Mouse (Mus musculus) gastrocnemius, postnatal 14 days (tissue): ENCODE results near the gene Adamts6. TPM values are rescaled to one million over a fixed set of nuclear protein-coding genes. Genes with fewer than 3 reads are reported as not detected.

Experiments
- DNase-seq: peaks from one replicate; pipeline ENCODE4 v3.0.0; 2021; ENCODE audit warnings: mixed read lengths
- intact Hi-C: fragments of 180-260 bp; cut with DNase I; formaldehyde crosslinking; loops from one replicate; pipeline ENCODE4 v1.15.1; 2025; ENCODE audit warnings: low total_unique reads
- long read RNA-seq, 2 experiments: library from polyadenylated mRNA; stranded (forward); transcript quantifications; one replicate each; pipeline ENCODE4 v2.0.0; 2021
- total RNA-seq, 2 experiments: library from RNA; stranded (reverse); gene quantifications; 2 replicates each; pipeline ENCODE4 v1.2.3; 2021

The Adamts6 gene
- total RNA-seq = under 1 TPM; 0.64 to 0.75 TPM
- long read RNA-seq, experiment 1, partial matches to known transcripts = 0 of 1 reads
- long read RNA-seq, experiment 1, other reads (novel, unspliced or antisense) = 1 of 1 reads
- long read RNA-seq, experiment 2 = 0 reads

DNA sequence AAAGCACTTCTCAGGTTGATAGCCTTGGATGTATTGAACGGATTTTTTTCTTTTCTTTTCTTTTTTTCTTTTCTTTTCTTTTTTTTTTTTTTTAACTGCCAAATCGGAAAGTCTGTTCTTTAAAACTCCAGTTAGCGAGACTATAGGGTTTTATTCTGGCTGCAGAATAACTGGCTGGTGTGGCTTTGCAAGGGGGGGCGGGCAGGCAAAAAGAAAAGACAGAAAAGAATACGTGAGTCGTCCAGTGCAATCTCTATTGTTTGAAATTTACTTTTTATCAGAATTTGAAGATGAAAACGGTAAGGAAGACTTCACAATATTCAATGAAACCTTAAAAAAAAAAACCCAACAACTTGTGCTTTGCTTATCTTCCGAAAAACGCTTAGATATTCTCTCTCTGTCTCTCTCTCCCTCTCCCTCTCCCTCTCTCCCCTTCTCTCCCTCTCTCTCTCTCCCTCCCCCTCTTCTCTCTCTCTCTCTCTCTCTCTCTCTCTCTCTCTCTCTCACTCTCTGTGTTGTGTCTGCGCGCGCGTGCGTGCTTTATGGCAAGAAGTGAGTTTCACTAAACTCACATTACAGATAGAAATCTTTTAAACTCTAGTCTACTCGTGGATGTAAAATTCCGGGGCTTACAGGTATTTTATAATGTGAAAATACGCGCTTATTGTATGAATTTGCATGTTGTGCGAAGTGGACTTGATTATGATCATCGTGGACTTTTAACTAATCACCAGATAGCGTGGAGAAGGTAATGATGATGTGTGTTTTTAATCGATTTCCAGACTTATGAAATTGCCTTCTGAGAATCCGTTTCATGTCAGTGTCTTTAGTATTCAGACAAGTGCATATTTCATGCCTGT is at the start of gene Adamts6:
Gene Adamts6 (plus strand): TSS at position 470 of the 860 bp plus-strand sequence.
- no peak for DNase-seq
- intact Hi-C loops = loop anchor here (5.0 to 10.0 kb wide), 2 partner anchors 395 to 657 kb away; no protein-coding TSS in a partner anchor

DNA sequence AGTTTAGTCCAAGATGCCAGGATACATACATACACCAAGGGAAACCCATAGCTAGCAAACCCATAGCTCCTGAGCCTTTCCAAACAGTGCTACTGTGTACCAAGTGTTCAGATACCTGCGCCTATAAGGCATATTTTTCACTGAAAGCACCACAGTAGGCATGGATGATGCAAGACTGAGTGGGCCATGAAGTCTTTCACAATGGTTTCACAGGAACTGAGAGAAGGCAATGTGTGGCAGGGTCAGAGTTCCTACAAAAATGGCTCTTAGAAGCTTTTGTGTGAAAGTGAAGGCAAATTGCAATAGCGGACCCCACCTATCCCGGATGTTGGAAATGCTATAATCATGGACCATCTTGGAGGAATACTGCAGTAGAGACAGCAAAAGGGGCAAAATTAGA is 28.6 kb upstream of the Adamts6 start:
- DNase-seq = no peak
- intact Hi-C loops = no loop called here

DNA sequence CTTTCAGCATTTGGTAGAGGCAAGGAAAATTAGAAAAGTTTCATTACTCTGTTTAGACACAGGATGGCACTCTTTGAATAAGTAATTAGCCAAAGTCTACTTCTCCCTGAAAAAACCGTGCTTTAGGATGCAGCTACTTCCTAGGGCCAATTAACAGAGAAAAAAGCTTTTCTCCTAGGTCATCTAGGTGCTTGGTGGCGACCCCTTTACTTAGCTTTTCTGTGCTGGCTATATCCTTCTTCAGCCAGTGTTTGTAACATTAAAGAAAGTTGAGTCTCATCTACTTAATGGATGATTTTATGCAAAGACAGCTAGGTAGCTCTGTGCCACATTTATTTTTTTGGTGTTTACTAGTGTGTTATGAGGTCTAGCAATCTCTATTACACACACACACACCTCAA is 2.6 kb upstream of the Adamts6 start:
- intact Hi-C loops = loop anchor here (5.0 to 10.0 kb wide), 2 partner anchors 397 to 660 kb away; no protein-coding TSS in a partner anchor
- DNase-seq = no peak

DNA sequence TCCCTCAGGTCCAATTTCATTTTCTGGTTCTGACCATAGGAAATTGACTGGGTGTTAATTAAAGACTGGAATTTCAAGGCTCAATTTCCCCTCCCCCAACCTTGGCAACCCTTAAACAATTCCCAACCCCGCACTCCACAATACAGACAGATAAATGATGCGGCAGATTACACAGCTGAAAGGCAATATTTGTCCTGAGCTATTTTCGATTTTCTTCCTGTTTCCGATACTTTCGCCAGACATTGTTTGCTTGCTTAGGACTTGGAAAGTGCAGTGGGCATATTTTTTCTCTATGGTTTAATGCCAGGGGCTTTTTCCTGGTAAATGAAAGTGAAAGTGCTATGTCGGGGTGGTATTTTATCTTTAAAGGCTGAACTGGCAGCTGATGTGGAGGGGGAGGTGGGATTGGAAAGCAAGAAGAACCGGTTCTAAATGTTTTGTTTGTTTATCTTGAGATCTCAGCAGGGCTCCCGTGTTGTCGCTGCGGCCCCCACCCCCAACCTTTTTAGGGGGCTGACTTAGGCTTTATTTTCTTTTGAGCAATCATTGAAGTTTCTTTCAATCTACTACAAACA is 1.8 kb upstream of the Adamts6 start:
- intact Hi-C loops = loop anchor here (5.0 to 10.0 kb wide), 2 partner anchors 396 to 659 kb away; no protein-coding TSS in a partner anchor
- no peak for DNase-seq

DNA sequence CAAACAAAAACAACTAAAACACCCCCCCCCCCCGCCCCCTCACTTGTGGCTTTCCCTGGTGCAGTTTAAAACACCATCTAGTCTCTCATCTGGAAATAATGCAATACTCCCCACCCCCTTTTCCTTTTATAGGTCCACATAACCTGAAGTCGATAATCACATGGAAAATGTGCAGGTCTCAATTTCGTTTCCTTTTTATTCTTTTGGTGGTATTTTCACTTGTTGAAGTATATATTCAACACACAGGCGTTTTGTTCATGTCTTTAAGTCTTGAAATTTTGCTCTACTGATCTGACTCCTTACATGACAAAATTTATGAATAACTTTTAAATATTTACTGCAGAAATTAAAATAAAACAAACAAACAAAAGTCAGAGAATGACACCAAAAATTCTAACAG is 1.3 kb upstream of the Adamts6 start:
- intact Hi-C loops = loop anchor here (5.0 to 10.0 kb wide), 2 partner anchors 396 to 658 kb away; no protein-coding TSS in a partner anchor
- DNase-seq = no peak

DNA sequence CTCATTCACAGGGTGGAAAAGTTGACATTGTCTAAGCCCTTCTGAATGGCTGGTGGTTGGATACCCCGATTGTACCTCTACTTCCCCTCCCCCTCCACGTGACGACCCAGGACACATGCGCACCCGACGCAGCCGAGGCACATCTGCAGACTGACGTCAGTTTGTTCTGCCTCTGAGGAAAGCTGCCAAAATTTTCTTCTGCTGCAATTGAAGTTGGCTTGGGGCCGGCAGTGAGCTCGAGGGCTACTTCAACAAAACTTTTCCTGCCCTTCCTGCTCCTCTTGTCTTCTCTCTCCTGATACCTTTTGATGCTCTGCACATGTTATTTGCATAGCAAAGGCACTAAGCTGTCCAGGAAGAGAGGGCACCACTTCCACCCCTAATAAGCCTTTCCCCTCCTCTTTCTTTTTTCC is 732 bp upstream of the Adamts6 start:
- intact Hi-C loops = loop anchor here (5.0 to 10.0 kb wide), 2 partner anchors 395 to 658 kb away; no protein-coding TSS in a partner anchor
- peak; percentile 89 for DNase-seq

DNA sequence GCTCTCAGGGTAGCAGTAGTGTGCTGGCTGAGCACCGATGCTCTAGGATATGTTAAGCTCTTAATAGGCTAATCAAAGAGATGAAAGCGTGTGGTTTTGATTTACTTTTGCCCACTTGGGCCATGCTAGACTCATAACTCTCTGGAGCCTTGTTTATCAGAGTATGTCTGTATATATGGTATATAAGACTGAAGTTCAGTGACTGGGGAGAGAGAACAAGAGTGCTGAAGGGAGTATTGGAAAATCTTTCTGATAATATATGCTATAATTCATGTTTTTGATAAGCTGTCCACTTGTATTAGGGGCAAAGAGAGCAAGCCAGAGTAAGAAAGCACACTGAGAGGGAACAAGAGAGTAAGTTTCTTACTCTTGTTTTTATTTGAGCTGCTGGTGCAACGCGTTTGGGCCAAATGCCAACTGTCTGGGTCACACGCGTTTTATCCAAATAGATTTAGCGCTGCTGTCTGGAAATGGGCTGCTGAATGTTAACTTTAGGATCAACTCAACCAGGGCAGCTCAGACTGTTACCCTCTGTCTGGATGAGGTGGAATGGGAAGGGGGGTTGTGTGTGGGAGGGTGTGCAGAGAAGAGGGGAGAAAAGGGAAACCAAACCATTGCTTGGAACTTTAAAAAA is 708 bp downstream of the Adamts6 start:
- DNase-seq = peak; percentile 66
- intact Hi-C loops = loop anchor here (5.0 to 10.0 kb wide), 2 partner anchors 394 to 656 kb away; no protein-coding TSS in a partner anchor

DNA sequence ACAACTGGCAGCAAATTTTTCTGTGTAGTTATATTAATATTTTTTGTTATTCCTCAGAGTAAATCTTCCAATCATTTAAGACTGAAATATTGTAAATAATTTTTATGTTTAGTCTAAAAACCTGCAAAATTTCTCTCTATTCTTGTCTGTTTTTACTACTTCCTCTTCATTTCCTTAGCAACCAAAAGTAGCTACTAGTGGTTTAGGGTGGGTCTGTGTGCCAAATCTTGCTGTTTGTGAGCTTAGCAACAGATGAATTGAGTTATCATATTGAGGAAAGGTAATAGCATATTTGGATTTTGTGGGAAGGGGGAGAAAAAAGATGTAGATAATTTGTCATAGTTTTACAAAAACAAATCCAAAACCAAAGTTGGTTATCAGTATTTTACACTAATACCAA is 1.5 kb downstream of the Adamts6 start:
- DNase-seq = no peak
- intact Hi-C loops = loop anchor here (5.0 to 10.0 kb wide), 2 partner anchors 393 to 656 kb away; no protein-coding TSS in a partner anchor

DNA sequence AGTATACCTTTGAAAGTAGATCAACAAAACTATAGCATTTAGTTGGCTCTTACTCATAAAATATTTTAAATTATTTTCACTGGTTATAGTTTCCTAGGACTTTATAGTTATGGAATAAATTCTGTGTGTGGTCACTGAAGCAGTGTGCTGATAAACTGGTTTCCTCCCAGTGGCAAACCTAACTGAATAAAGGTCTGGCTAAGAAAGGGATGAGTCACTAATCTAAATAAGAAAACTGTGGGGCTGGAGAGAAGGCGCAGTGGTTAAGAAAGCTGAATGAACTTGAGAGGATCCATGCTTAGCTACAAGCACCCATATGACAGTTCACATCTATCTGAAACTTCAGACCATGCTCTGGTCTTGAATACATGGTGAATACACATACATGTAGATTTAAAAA is 7.8 kb downstream of the Adamts6 start:
- DNase-seq = no peak
- intact Hi-C loops = no loop called here

DNA sequence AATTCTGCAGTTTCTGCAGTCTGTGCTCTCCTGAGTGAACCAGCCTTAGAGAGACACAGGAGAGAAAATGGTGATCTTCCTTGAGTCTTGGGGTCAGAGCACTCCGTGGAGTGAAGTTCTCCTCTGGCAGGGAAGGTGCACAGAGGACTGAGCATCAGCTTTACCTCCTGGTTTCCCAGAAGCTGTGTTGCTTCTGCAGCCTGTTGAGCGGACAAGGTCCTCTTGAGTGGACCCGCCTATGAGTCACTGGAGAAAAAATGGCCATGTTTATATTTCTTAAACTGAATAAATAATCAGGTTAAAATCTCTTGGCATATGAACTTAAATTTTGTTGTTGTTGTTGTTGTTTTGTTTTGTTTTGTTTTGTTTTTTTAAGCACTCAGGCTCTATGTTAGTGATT is 41.7 kb downstream of the Adamts6 start:
- DNase-seq = no peak
- intact Hi-C loops = no loop called here

DNA sequence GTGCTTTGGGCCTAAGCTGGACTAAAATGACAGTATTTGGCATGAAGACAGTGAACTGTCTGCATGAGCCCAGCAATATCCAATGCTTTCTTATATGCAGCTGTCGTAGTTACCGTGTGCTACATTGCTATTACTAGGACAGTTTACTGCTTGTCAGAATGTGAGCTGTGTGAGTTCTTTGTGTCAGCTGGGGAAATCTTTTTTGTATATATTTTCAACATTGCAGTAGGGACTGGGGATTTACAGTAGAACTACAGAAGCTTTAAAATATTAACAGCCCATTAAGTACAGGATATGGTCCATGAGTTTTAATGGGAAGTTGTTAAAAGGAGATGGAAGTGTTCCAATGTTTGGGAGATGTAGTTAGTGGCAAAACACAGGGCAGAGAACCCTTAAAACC is 42.1 kb downstream of the Adamts6 start:
- intact Hi-C loops = no loop called here
- DNase-seq = no peak

DNA sequence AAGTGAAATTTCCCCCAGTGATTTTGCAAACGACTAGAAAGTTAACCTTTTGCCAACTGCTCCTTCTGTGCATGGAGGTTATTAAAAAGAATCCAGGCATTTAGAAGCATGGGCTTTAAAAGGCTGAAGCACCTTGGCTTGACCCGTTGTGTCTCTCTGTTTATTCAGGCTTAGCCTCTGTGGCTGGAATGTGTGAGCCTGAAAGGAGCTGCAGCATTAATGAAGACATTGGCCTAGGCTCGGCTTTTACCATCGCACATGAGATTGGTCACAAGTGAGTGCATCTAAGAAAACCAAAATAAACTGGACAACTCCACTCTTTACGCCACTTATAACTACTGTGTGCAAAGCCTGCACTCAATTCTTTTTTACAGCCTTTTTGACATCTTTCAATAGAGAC is 65.0 kb downstream of the Adamts6 start:
- no peak for DNase-seq
- intact Hi-C loops = no loop called here

DNA sequence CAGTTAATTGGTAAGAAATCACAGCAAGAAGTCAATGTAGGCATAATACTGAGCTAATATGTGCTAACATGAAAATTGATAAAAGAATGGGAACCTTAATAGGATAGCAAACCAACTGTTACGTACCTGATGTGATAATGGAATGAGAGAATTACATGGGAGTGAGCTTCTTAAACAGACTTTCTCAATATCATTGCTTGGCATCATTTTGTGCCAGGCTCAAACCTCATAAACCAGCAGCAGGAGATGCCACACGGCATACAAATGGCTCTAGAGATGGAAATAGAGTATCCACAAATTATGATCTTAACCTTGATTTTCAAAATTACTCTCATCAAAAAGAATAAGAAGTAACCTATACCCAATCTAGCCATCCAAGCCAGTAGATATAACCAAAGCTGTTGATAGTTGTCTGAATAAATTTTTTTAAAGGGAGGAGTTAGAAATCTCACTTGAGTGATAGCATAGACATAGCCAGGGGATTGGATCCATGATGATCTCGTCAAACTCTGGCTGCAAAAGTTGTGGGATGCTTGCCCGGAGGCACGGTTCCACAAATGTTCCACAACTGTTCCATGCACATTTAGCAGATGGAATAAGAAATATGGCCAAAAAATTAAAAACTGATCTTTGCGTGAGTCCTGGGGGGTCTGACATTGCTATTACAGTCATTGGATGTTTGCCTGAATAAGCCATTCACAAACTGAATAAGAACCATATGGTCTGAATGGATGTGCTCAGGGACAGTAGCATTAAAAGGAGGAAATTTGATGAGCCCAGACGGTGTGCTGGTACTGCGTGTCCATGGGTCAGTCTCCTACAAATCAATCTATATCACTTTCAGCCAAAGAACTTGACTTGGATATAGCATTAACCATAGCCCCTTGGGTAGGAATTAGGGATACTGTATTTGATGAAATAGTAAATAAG is 106.1 kb downstream of the Adamts6 start:
- intact Hi-C loops = no loop called here
- peak; percentile 13 for DNase-seq

DNA sequence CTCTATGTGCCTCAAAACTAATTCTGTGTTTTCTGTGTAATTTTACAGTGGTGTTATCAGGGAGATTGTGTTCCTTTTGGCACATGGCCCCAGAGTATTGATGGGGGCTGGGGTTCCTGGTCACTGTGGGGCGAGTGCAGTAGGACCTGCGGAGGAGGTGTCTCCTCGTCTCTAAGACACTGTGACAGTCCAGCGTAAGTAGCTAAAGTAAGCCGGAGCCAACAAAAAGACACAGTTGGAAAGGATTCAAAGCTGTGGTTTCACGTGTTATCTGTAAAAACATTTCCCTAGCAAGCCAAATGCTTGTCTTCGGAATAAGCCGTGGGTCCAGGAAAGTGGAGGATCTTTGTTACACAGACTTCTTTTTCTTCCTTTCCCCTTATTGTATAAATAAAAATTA is 110.2 kb downstream of the Adamts6 start:
- intact Hi-C loops = no loop called here

DNA sequence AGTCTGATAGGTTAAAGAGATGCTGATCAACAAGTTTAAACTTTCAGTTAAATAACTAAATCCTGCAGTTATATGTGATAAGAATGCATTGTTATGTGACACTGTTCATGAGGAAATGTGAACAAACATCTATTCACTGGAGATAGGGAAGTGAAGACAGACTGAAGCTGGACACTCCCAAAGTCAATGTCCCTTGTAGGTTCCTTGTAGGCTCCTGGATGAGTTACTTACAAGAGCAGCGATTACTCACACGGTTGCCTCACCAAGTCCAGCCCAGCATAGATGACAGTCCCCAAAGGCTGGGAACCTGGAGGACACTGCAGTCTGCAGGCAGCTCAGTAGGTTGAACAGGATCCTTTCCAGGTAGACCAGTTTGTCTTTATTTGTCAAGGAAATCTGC is 145.1 kb downstream of the Adamts6 start:
- DNase-seq = no peak
- intact Hi-C loops = no loop called here

More for the DNA sequence above, 110.2 kb downstream of the Adamts6 start:
- no peak for DNase-seq

DNA sequence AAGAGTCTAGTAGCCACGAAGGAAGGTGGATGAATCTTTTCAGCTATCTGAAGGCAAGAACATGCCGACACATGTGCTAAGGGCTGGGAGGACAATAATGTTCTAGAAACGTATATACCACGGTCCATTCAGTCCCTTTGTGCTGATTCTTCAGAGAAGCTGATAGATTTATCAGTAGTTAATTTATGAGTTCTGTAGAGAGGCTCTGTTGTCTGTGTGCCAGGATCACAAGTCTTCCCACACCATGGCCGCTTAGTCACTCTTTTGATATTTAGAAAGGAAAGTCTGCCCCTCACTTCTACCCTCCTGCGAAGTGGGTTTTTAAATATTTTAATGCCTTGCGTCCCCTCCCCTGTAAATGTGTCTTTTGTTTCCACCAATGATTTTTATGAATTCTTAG is 154.9 kb downstream of the Adamts6 start:
- DNase-seq = no peak
- intact Hi-C loops = no loop called here

DNA sequence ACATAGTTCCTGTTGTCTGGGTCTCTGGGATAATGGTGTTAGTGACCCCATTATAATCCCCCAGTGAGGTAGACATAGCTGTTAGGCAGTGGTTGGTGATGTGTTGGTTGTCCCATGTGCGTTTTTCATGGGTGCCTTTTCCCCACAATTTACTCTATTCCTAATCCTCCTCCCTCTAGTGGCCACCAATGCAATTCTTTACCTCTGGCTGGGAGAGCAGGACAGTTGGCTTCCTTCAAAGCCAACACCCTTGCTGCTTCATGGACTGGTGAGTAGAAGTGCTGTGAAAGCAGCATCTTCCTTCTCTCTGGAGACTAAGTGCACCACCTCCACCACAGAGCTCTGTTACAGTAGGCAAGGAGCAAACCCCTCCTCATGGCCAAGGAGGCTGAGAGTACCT is 157.8 kb downstream of the Adamts6 start:
- DNase-seq = no peak
- intact Hi-C loops = no loop called here

DNA sequence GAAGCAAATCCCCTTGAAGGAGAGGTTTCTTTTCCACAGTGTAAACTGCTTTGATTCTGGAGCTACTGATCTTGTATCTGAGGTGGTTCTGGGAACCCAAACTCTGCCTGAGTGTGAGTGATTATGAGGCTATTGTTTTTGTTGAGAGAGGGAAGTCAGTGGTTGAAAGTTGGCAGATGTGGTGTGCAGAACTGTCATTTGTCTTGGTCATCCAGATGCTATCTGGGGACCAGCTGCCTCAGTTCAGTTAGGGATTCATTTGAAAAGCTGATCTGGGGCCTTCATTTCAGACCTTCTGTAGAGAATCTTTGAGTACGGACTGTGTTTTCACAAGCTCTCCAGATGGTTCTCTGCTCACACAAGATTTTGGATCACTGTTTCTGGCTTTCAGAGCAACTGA is 159.3 kb downstream of the Adamts6 start:
- intact Hi-C loops = no loop called here
- DNase-seq = no peak

DNA sequence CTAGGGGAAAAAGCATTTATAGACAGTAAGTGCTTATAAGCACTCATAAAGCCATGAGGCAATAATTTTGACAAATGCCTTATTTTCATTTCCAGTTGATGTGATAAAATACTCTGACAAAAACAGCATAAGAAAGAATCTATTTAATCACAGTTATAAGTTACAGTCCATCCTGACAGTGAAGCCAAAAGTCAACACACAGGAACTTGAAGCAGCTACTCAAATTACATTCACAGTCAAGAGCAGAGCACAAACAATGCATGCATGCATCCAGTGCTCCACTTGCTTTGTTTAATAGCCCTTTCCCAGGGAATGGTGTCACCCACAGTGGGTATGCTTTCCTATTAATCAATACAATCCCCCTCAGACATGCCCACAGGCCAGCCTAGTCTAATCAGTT is 159.8 kb downstream of the Adamts6 start:
- no peak for DNase-seq
- intact Hi-C loops = no loop called here
